Mouse (Mus musculus): Measurements from ENCODE around the gene Il16. TPM values are rescaled to one million over a fixed set of nuclear protein-coding genes. Genes with fewer than 3 reads are reported as not detected.

Gene Il16
- polyA plus RNA-seq, 1 experiment: 0.11 TPM

DNA sequence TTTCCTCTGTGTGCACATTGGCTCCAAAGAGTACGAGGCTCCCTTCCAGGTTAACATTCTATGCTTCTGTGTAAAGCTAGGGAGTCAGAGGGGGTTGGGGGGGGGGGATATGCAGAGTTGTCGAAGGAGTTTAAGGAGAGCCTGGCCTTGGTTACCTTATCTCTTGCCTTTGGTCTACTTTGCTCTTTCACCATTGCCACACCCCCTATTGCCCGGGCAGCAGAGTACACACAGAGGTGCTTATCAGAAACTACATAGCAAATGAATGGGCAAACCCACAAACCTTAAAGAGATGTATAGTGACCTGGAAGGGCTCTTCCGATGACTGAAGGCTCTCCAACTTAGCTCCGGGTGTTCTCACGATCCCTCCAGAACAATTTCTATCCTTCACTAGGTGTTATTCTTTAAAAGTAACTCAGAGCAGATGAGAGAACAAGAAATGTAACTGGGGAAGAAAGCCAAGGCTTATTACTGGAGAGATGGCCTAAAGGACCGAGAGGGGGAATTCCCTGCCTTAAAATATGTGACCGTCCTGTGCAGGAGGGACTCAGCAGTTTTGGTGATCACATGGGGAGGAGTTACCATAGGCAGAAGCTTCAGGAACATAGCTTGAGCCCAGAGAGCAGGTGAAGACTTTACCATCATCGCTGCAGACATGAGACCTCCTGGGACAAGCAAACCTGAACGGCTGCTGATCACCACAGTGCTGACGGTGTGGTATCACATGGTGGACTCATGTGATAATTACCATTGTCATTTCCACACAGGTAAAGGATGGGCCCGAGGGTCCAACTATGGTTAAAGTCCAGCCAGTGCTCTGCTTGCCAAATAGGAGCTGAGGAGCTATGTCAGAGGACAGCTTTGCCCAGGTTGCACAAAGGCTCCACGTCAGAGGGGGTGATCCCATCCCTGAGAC is 146.3 kb downstream of the Il16 start:
- H3K4me2 ChIP-seq (ENCODE audit: low read depth): no peak overlapping the region
- H3K36me3 ChIP-seq (ENCODE audit: control insufficient read depth, insufficient read depth): no peaks in the 10 kb centered on the region
- H3K27me3 ChIP-seq (ENCODE audit: control insufficient read depth, insufficient read depth, insufficient read length): no peaks in the 10 kb centered on the region
- TF ChIP-seq MAX (IDR thresholded peaks at IDR 0.05; ENCODE audit: low read depth) (no peak), E2F4 (IDR thresholded peaks at IDR 0.05; ENCODE audit: insufficient read depth) (no peak), SRF (IDR thresholded peaks at IDR 0.05; ENCODE audit: control insufficient read depth, insufficient read length, low read depth) (no peak), TCF3 (IDR thresholded peaks at IDR 0.05; ENCODE audit: insufficient read length, low read depth) (no peak), REST (IDR thresholded peaks at IDR 0.05; ENCODE audit: insufficient read depth, insufficient read length) (no peak), USF1 (IDR thresholded peaks at IDR 0.05; ENCODE audit: low read depth) (no peak), TCF12 (IDR thresholded peaks at IDR 0.05; ENCODE audit: insufficient read depth, poor library complexity, severe bottlenecking) (no peak), MYOD1 (IDR thresholded peaks at IDR 0.05; ENCODE audit: control insufficient read depth in 1 of 3, insufficient read length in 2 of 3, low read depth in 2 of 3) (no peak)
- no peaks in the 10 kb centered on the region for H3K79me2 ChIP-seq (ENCODE audit: control insufficient read depth, insufficient read depth)
- no peak overlapping the region for H3ac ChIP-seq (ENCODE audit: control insufficient read depth, insufficient read length)
- no peak overlapping the region for H3K4me3 ChIP-seq

DNA sequence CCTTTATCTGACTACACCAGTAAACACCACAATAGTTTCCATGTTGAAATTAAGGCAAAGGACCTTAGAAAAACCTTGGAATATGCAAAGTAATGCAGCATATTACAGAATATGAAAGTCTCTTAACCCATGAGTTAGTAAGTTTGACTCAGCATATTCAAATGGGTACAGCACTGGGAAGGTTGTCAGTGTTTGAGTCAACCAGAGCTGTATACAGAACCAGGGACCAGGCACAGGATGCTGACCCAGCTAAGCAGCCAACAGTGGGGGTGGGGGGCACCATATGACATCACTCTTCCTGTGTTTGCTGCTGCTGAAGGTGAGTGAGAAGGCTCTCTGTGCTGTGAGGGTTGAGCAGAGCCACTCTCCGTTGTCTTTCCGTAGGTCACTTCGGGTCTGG is 148.5 kb downstream of the Il16 start:
- Histone ChIP-seq H3K4me3 (no peak overlapping the region), H3K4me2 (ENCODE audit: low read depth) (no peak overlapping the region), H3K36me3 (ENCODE audit: control insufficient read depth, insufficient read depth) (no peaks in the 10 kb centered on the region), H3K79me2 (ENCODE audit: control insufficient read depth, insufficient read depth) (no peaks in the 10 kb centered on the region), H3K27me3 (ENCODE audit: control insufficient read depth, insufficient read depth, insufficient read length) (peaks cover 5% of the 10 kb centered on the region), H3ac (ENCODE audit: control insufficient read depth, insufficient read length) (no peak overlapping the region)
- TF ChIP-seq TCF3 (IDR thresholded peaks at IDR 0.05; ENCODE audit: insufficient read length, low read depth) (no peak), USF1 (IDR thresholded peaks at IDR 0.05; ENCODE audit: low read depth) (no peak), MAX (IDR thresholded peaks at IDR 0.05; ENCODE audit: low read depth) (no peak), CEBPB (IDR thresholded peaks at IDR 0.05; ENCODE audit: insufficient read depth, poor library complexity, severe bottlenecking) (no peak), SRF (IDR thresholded peaks at IDR 0.05; ENCODE audit: control insufficient read depth, insufficient read length, low read depth) (no peak), POLR2AphosphoS2 (IDR thresholded peaks at IDR 0.05; ENCODE audit: insufficient read length, low read depth) (no peak), E2F4 (IDR thresholded peaks at IDR 0.05; ENCODE audit: insufficient read depth) (no peak), MYOG (IDR thresholded peaks at IDR 0.05; ENCODE audit: control insufficient read depth in 1 of 3, insufficient read depth in 1 of 3, insufficient read length in 2 of 3, low read depth in 2 of 3) (no peak), MYOD1 (IDR thresholded peaks at IDR 0.05; ENCODE audit: control insufficient read depth in 1 of 3, insufficient read length in 2 of 3, low read depth in 2 of 3) (no peak), POLR2A (IDR thresholded peaks at IDR 0.05; ENCODE audit: insufficient read length, low read depth) (no peak), REST (IDR thresholded peaks at IDR 0.05; ENCODE audit: insufficient read depth, insufficient read length) (no peak), TCF12 (IDR thresholded peaks at IDR 0.05; ENCODE audit: insufficient read depth, poor library complexity, severe bottlenecking) (no peak)

DNA sequence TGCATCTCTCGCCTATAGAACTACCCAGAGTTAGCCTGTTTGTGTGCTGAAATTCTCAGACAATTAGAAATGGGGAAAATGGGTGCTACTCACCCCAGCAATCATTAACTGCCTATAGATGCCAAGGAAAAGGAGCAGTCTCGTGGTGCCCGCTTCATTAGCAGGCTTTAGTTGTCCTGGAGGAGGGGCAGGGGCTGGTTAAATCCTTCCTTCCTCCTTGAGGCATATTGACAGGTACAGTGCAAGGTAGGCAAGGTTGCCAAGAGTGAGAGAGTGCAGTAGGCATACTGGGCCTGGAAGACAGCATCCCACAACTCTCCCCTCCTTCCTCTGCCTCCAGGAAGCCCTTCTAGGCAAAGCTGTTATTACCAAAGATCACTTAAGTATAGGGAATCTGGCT is 151.5 kb downstream of the Il16 start:
- H3ac ChIP-seq (ENCODE audit: control insufficient read depth, insufficient read length): no peak overlapping the region
- no peak overlapping the region for H3K4me2 ChIP-seq (ENCODE audit: low read depth)
- peaks cover 5% of the 10 kb centered on the region for H3K27me3 ChIP-seq (ENCODE audit: control insufficient read depth, insufficient read depth, insufficient read length)
- H3K36me3 ChIP-seq (ENCODE audit: control insufficient read depth, insufficient read depth): no peaks in the 10 kb centered on the region
- no peaks in the 10 kb centered on the region for H3K79me2 ChIP-seq (ENCODE audit: control insufficient read depth, insufficient read depth)
- no peak overlapping the region for H3K4me3 ChIP-seq
- no peak for TF ChIP-seq POLR2AphosphoS2 (IDR thresholded peaks at IDR 0.05; ENCODE audit: insufficient read length, low read depth)

Other genes starting within 250 kb of the Il16 start
- gene Tmc3, start 160.8 kb downstream of the Il16 start, polyA plus RNA-seq (2012; fragmentation: generic; extraction: Trizol): 0.10 TPM
- gene Stard5, start 113.8 kb downstream of the Il16 start, polyA plus RNA-seq (2012; fragmentation: generic; extraction: Trizol): 31.0 TPM
- 0.08 TPM for gene Cfap161, start 49.2 kb upstream of the Il16 start, polyA plus RNA-seq (2012; fragmentation: generic; extraction: Trizol)
- gene Tlnrd1, start 138.6 kb upstream of the Il16 start, polyA plus RNA-seq (2012; fragmentation: generic; extraction: Trizol): 25.5 TPM
- 81.3 TPM for gene Mesd, start 138.7 kb upstream of the Il16 start, polyA plus RNA-seq (2012; fragmentation: generic; extraction: Trizol)

All from myocyte (in vitro differentiated cells).